Mouse (Mus musculus) heart, postnatal 0 days (tissue): ENCODE results near the gene Mrnip. TPM values are rescaled to one million over a fixed set of nuclear protein-coding genes. Genes with fewer than 3 reads are reported as not detected.

Experiments
- ATAC-seq: fragments of 200-750 bp; cut with Nextera tagmentation; 2 replicates; pipeline ENCODE4 v1.8.0; 2017; ENCODE audit warnings: low read depth, moderate number of reproducible peaks, moderate library complexity; ENCODE audit not compliant: insufficient read depth
- DNase-seq: peaks from one replicate; pipeline ENCODE4 v3.0.0-alpha.2; 2016; ENCODE audit warnings: low spot score
- H3K27ac ChIP-seq: fragments of 300-500 bp; sonication (generic); 2 replicates; pipeline ENCODE4 v1.5.1; 2014; ENCODE audit warnings: low read depth, mild to moderate bottlenecking
- H3K27me3 ChIP-seq: fragments of 300-500 bp; sonication (generic); 2 replicates; pipeline ENCODE4 v1.6.1; 2014; ENCODE audit warnings: low read length, mixed read lengths; ENCODE audit not compliant: control insufficient read depth, insufficient read depth
- H3K36me3 ChIP-seq: fragments of 300-500 bp; sonication (generic); replicated peaks from 2 replicates; pipeline ENCODE4 v1.6.1; 2014; ENCODE audit warnings: low read length, mixed read lengths; ENCODE audit not compliant: control insufficient read depth, insufficient read depth
- H3K4me1 ChIP-seq: fragments of 300-500 bp; sonication (generic); 2 replicates; pipeline ENCODE4 v1.6.1; 2014; ENCODE audit warnings: antibody characterized with exemption; ENCODE audit not compliant: control insufficient read depth, insufficient read depth
- H3K4me2 ChIP-seq: fragments of 300-500 bp; sonication (generic); 2 replicates; pipeline ENCODE4 v1.6.1; 2014; ENCODE audit warnings: low read depth, mild to moderate bottlenecking, low read length, moderate library complexity
- H3K4me3 ChIP-seq: fragments of 300-500 bp; sonication (generic); 2 replicates; pipeline ENCODE4 v1.5.1; 2014; ENCODE audit warnings: low read depth, low read length
- H3K9ac ChIP-seq: fragments of 300-500 bp; sonication (generic); replicated peaks from 2 replicates; pipeline ENCODE4 v1.6.1; 2014; ENCODE audit warnings: low read depth, low read length, mixed read lengths
- H3K9me3 ChIP-seq: fragments of 300-500 bp; sonication (generic); replicated peaks from 2 replicates; pipeline ENCODE4 v1.6.1; 2016; ENCODE audit warnings: low read length; ENCODE audit not compliant: control insufficient read depth
- CTCF ChIP-seq: IDR thresholded peaks from 2 replicates; pipeline ENCODE4 v1.5.1; 2016; ENCODE audit warnings: antibody characterized with exemption, control low read depth, low read depth
- EP300 ChIP-seq: IDR thresholded peaks from 2 replicates; pipeline ENCODE4 v1.6.1; 2016; ENCODE audit warnings: antibody characterized with exemption, low read depth
- WGBS: fragments of 180-500 bp; shearing (Covaris S2); extraction: QIAGEN DNeasy Blood & Tissue Kit; methylation state at CpG from one replicate; pipeline ENCODE4 v1.1.7; 2014; 5-methylcytosine and 5-hydroxymethylcytosine counted together
- polyA plus RNA-seq: library from polyadenylated mRNA; unstranded; fragments of >200 nt; fragmentation: Nextera tagmentation; extraction: Ambion mirVana; gene quantifications from 2 replicates; pipeline ENCODE4 v1.2.1, GENCODE M21; 2015
- total RNA-seq: library from RNA; depleted of rRNA; stranded (reverse); fragments of >200 nt; gene quantifications from 2 replicates; pipeline ENCODE4 v1.2.3, GENCODE M21; 2014; ENCODE audit warnings: low replicate concordance

Mrnip gene
- total and polyA plus RNA-seq, 2 experiments from 2014 or later = 7.9 to 18.6 TPM

- Histone ChIP-seq H3K4me1 (peaks cover 16% of the 10 kb centered on the region), H3K36me3 (peaks cover 37% of the 10 kb centered on the region), H3K9me3 (no peaks in the 10 kb centered on the region), H3K4me3 (no peak overlapping the region), H3K4me2 (no peak overlapping the region), H3K27me3 (peaks cover 12% of the 10 kb centered on the region), H3K27ac (no peak overlapping the region), H3K9ac (no peak overlapping the region)
- 80% methylated on average over 11 of the region's 11 CpGs for WGBS
- ATAC-seq (no peak), DNase-seq (no peak)
- peak; percentile 6; the same call in 1 of the 2 replicates for TF ChIP-seq CTCF
- TF ChIP-seq EP300 = no peak
Measured at GRCm38 (mm10) chr11:50233993-50234392, 59.7 kb downstream of the Mrnip start.

DNA sequence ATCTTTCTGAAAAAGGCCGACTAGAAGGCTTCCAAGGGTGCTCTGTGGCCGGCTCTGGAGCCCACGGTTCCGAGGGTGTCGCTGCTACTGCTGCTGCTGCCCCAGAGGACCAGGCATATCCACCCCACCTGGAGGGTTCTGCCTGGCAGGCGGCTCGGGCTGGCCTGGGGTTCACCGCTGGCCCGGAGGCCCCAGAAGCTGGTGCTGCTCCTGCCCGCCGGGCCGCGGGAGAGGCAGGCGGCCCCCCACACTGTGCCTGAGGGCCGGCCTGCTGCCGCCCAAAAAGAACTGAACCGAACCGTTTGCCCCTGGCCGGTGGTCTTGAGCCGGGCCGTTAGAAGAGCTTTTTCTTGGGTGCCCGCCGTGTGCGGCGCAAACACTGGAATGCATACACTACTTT is 60.4 kb downstream of the Mrnip start:
- H3K36me3 ChIP-seq = peaks cover 37% of the 10 kb centered on the region
- H3K9me3 ChIP-seq = no peaks in the 10 kb centered on the region
- TF ChIP-seq CTCF = no peak
- no peak for TF ChIP-seq EP300
- no peak overlapping the region for H3K27ac ChIP-seq
- 97% methylated on average over 25 of the region's 25 CpGs for WGBS
- H3K4me3 ChIP-seq = no peak overlapping the region
- ATAC-seq = no peak
- H3K27me3 ChIP-seq = peaks cover 12% of the 10 kb centered on the region
- H3K4me2 ChIP-seq = no peak overlapping the region
- no peak overlapping the region for H3K9ac ChIP-seq
- DNase-seq = no peak
- H3K4me1 ChIP-seq = peaks cover 16% of the 10 kb centered on the region

- ATAC-seq = peak; percentile 92
- no peak for TF ChIP-seq EP300
- peak; percentile 48 for TF ChIP-seq CTCF
- H3K27me3 ChIP-seq = peaks cover 12% of the 10 kb centered on the region
Measured at GRCm38 (mm10) chr11:50236540-50236936, 62.3 kb downstream of the Mrnip start.

DNA sequence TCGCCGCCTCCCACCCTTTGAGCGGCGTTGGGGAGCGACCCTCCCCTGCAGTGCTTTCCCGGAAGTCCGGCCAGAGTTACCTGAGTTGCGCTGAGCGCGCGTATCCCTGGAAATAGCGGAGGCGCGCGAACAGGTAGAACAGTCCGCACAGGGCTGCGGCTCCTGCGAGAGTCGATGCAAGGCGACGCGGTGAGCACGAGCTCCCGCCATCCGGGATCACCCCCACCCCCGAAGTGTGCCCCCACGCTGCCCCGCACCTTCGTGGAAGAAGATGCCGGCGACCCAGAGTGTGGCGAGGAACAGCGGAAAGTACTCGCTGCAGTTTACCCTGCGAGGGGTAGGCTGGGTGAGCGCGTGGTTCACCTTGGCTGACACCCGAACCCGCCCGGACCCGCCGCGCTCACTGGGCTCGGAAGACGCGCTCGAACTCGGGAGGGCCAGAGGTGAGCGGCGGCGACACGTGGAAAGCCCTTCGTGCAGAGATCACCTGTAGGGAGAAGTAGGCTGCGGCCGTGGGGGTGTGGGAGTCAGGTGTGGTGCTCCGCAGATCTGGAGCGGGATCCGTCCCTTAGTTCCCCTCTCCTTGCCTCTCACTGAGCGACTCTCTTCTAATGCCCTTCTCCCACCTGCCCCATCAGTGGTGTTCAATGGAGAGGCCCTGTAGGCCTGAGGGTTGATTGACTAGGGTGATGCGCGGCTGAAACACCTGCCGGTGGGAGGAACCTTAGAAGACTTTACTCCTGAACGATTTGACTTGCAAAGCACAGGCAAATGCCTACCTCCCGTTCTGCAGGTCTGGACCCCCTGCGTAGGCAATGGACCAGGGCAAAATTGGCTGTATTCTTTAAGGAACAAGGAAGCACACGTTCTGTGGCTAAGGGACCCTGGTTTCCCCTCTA is 62.9 kb downstream of the Mrnip start:
- Histone ChIP-seq H3K36me3 (peaks cover 25% of the 10 kb centered on the region), H3K27me3 (peaks cover 12% of the 10 kb centered on the region), H3K4me3 (peak overlapping the region; percentile 63), H3K4me2 (peak overlapping the region; percentile 94), H3K27ac (no peak overlapping the region), H3K9ac (peak overlapping the region; percentile 40; the same call in 1 of the 2 replicates), H3K9me3 (no peaks in the 10 kb centered on the region), H3K4me1 (peaks cover 12% of the 10 kb centered on the region)
- peak; percentile 10; the same call in 1 of the 2 replicates for ATAC-seq
- DNase-seq = no peak
- no peak for TF ChIP-seq CTCF
- TF ChIP-seq EP300 = no peak
- 6% methylated on average over 66 of the region's 66 CpGs for WGBS

More at GRCm38 (mm10) chr11:50236540-50236936, 62.3 kb downstream of the Mrnip start:
- Histone ChIP-seq H3K4me1 (peaks cover 12% of the 10 kb centered on the region), H3K4me2 (peak overlapping the region; percentile 94), H3K27ac (no peak overlapping the region), H3K36me3 (peaks cover 31% of the 10 kb centered on the region), H3K9ac (peak overlapping the region; percentile 40; the same call in 1 of the 2 replicates), H3K9me3 (no peaks in the 10 kb centered on the region), H3K4me3 (peak overlapping the region; percentile 63)
- 1% methylated on average over 22 of the region's 27 CpGs for WGBS
- peak; percentile 90 for DNase-seq

DNA sequence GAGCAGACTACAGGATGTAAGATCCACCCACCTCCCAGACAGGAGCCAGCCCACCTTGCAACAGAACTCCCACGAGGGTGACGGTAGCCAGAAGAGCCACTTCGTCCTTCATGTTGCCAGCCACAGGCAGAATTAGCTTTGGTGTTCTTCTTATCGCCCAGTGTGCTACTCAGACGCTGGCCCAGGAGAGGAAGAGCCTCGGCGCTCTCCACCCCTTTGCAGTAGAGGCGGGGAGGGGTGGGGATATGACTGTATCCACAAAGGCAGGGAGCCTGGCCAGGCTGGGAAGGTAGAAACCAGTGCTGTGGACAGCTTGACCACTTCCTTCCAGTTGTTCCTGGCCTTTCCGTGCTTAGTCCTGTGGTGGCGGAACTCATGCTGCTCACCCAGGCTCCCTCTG is 64.1 kb downstream of the Mrnip start, which contains the start of gene Ltc4s:
Gene Ltc4s (minus strand): TSS at position 293 of the 400 bp plus-strand sequence.
- Histone ChIP-seq H3K9ac (no peak within 1 kb of the TSS), H3K4me3 (peak within 1 kb of the TSS; percentile 63; the same call in 1 of the 2 replicates), H3K4me1 (peaks cover 12% of the 10 kb centered on the region), H3K9me3 (no peaks in the 10 kb centered on the region), H3K4me2 (peak within 1 kb of the TSS; percentile 94), H3K36me3 (peaks cover 13% of the 10 kb centered on the region), H3K27ac (no peak within 1 kb of the TSS), H3K27me3 (peaks cover 12% of the 10 kb centered on the region)
- no peak for DNase-seq
- no peak for ATAC-seq
- WGBS = 36% methylated on average over 10 of the region's 10 CpGs
- TF ChIP-seq CTCF (no peak), EP300 (no peak)
